Mouse (Mus musculus): ENCODE results near the gene Nme3.
A peak's percentile ranks its signal among the peaks of the same experiment; 100 is the strongest.

The Nme3 gene

GRCm38 (mm10) chr17:24896241-24896992 is at the start of gene Nme3:
Gene Nme3 (plus strand): TSS chr17:24896500.
- DNase-seq (ENCODE audit: low read depth, low spot score): peak; percentile 81

- DNase-seq (ENCODE audit: low read depth, low spot score): no peak
Measured at GRCm38 (mm10) chr17:24847386-24847785, 48.9 kb upstream of the Nme3 start.

- no peak for DNase-seq (ENCODE audit: low read depth, low spot score)
Measured at GRCm38 (mm10) chr17:24848600-24849031, 47.7 kb upstream of the Nme3 start.

- DNase-seq (ENCODE audit: low read depth, low spot score): no peak
Measured at GRCm38 (mm10) chr17:24849733-24850064, 46.6 kb upstream of the Nme3 start.

- peak; percentile 98 for DNase-seq (ENCODE audit: low read depth, low spot score)
Measured at GRCm38 (mm10) chr17:24850065-24850772, 46.1 kb upstream of the Nme3 start, which contains the start of gene Fahd1. Gene Fahd1 (minus strand): TSS chr17:24850364.

- DNase-seq (ENCODE audit: low read depth, low spot score): no peak
Measured at GRCm38 (mm10) chr17:24850773-24851127, 45.5 kb upstream of the Nme3 start.

GRCm38 (mm10) chr17:24851381-24852125 is 44.7 kb upstream of the Nme3 start:
- no peak for DNase-seq (ENCODE audit: low read depth, low spot score)

GRCm38 (mm10) chr17:24855838-24856464 is 40.3 kb upstream of the Nme3 start:
- DNase-seq (ENCODE audit: low read depth, low spot score): no peak

- DNase-seq (ENCODE audit: low read depth, low spot score): no peak
Measured at GRCm38 (mm10) chr17:24856589-24856988, 39.7 kb upstream of the Nme3 start.

GRCm38 (mm10) chr17:24857831-24858470 is 38.3 kb upstream of the Nme3 start:
- no peak for DNase-seq (ENCODE audit: low read depth, low spot score)

- no peak for DNase-seq (ENCODE audit: low read depth, low spot score)
Measured at GRCm38 (mm10) chr17:24858967-24859366, 37.3 kb upstream of the Nme3 start.

GRCm38 (mm10) chr17:24860076-24860475 is 36.2 kb upstream of the Nme3 start:
- no peak for DNase-seq (ENCODE audit: low read depth, low spot score)

- DNase-seq (ENCODE audit: low read depth, low spot score): no peak
Measured at GRCm38 (mm10) chr17:24861785-24862184, 34.5 kb upstream of the Nme3 start.

- no peak for DNase-seq (ENCODE audit: low read depth, low spot score)
Measured at GRCm38 (mm10) chr17:24865776-24866175, 30.5 kb upstream of the Nme3 start, which contains the start of gene Igfals. Gene Igfals (plus strand): TSS chr17:24865997.

- no peak for DNase-seq (ENCODE audit: low read depth, low spot score)
Measured at GRCm38 (mm10) chr17:24867914-24868313, 28.4 kb upstream of the Nme3 start.

- DNase-seq (ENCODE audit: low read depth, low spot score): no peak
Measured at GRCm38 (mm10) chr17:24873695-24874404, 22.4 kb upstream of the Nme3 start.

- no peak for DNase-seq (ENCODE audit: low read depth, low spot score)
Measured at GRCm38 (mm10) chr17:24874405-24874745, 21.9 kb upstream of the Nme3 start.

GRCm38 (mm10) chr17:24874989-24875388 is 21.3 kb upstream of the Nme3 start:
- no peak for DNase-seq (ENCODE audit: low read depth, low spot score)

- no peak for DNase-seq (ENCODE audit: low read depth, low spot score)
Measured at GRCm38 (mm10) chr17:24877336-24878116, 18.8 kb upstream of the Nme3 start.

- no peak for DNase-seq (ENCODE audit: low read depth, low spot score)
Measured at GRCm38 (mm10) chr17:24878117-24878397, 18.2 kb upstream of the Nme3 start.
